7 mouse cellular contexts compared by ENCODE assay signal in genomic region chr9:65598765-65599249, GRCm38 (mm10). TPM values are rescaled to one million over a fixed set of nuclear protein-coding genes. Genes with fewer than 3 reads are reported as not detected.
DNase-seq lines count a peak whose midpoint lies in the region; ATAC-seq and TF ChIP-seq lines count a peak whose summit lies in the region.

No protein-coding gene starts in this region.

- no peaks in the 10 kb centered on the region for H3K4me1 ChIP-seq in intestine, embryonic 16.5 days (ENCODE audit: control insufficient read depth, insufficient read depth, low read length)
- no peaks in the 10 kb centered on the region for H3K4me1 ChIP-seq in lung, adult 2 months (ENCODE audit: control insufficient read depth, insufficient read depth, low read length)
- 0 out of 2 replicates have a peak, but pooled peaks cover 5% of the 10 kb centered on the region for H3K4me1 ChIP-seq in stomach, embryonic 16.5 days (ENCODE audit: control insufficient read depth, insufficient read depth, low read length)

- no peaks in the 10 kb centered on the region for H3K27me3 ChIP-seq in intestine, embryonic 16.5 days (replicated peaks; ENCODE audit: control insufficient read depth, insufficient read depth, low read length)
- no peaks in the 10 kb centered on the region for H3K27me3 ChIP-seq in stomach, embryonic 16.5 days (ENCODE audit: control insufficient read depth, insufficient read depth, low read length)

- no peak for ATAC-seq in intestine, embryonic 16.5 days
- no peak for ATAC-seq in stomach, embryonic 16.5 days (ENCODE audit: insufficient read depth, low FRiP score)

- peak; percentile 72 for TF ChIP-seq CTCF in gastrocnemius, adult 2 months (IDR thresholded peaks at IDR 0.05)
- TF ChIP-seq CTCF in lung, adult 2 months (IDR thresholded peaks at IDR 0.05; ENCODE audit: insufficient read depth, low read length) = peak; percentile 33; the same call in 1 of the 2 replicates

- no peaks in the 10 kb centered on the region for H3K9me3 ChIP-seq in intestine, embryonic 16.5 days (ENCODE audit: control insufficient read depth, low read length)
- no peaks in the 10 kb centered on the region for H3K9me3 ChIP-seq in stomach, embryonic 16.5 days (replicated peaks; ENCODE audit: control insufficient read depth, low read length)

- DNase-seq in right cerebral cortex, adult 18-20 months = peak; percentile 33
- no peak for DNase-seq in right cerebral cortex, postnatal 36 days (ENCODE audit: low spot score in 2 of 2)
- DNase-seq in adrenal gland, adult 8-10 months = peak; percentile 37
- DNase-seq in gastrocnemius, adult 2 months = peak; percentile 49
- peak; percentile 16 for DNase-seq in lung, adult 2 months

- H3K36me3 ChIP-seq in intestine, embryonic 16.5 days (ENCODE audit: control insufficient read depth, insufficient read depth, low read length) = no peaks in the 10 kb centered on the region
- H3K36me3 ChIP-seq in stomach, embryonic 16.5 days (ENCODE audit: control insufficient read depth, insufficient read depth, low read length) = 0 out of 2 replicates have a peak, but pooled peaks cover under 1% of the 10 kb centered on the region

- H3K4me3 ChIP-seq in gastrocnemius, adult 2 months = peak overlapping the region; percentile 66
- no peak overlapping the region for H3K4me3 ChIP-seq in intestine, embryonic 16.5 days (ENCODE audit: low read length)
- peak overlapping the region; percentile 36 for H3K4me3 ChIP-seq in lung, adult 2 months (replicated peaks; ENCODE audit: extremely low read depth, low read depth, low read length)
- peak overlapping the region; percentile 19 for H3K4me3 ChIP-seq in stomach, embryonic 16.5 days (replicated peaks; ENCODE audit: low read length)

- no peak overlapping the region for H3K9ac ChIP-seq in intestine, embryonic 16.5 days (ENCODE audit: low read depth, low read length)
- H3K9ac ChIP-seq in stomach, embryonic 16.5 days (ENCODE audit: low read length) = no peak overlapping the region

- peak overlapping the region; percentile 57; the same call in 1 of the 2 replicates for H3K27ac ChIP-seq in gastrocnemius, adult 2 months
- no peak overlapping the region for H3K27ac ChIP-seq in intestine, embryonic 16.5 days (ENCODE audit: low read length)
- no peak overlapping the region for H3K27ac ChIP-seq in stomach, embryonic 16.5 days (ENCODE audit: low read length)

- WGBS in intestine, embryonic 16.5 days = 52% methylated on average over 7 of the region's 11 CpGs
- 42% methylated on average over 8 of the region's 11 CpGs for WGBS in lung, adult 2 months
- 47% methylated on average over 8 of the region's 11 CpGs for WGBS in stomach, embryonic 16.5 days

- intact Hi-C loops in gastrocnemius, adult 2 months (cut with DNase I) = no loop called here

- peak overlapping the region; percentile 35; the same call in 1 of the 2 replicates for H3K4me2 ChIP-seq in intestine, embryonic 16.5 days (ENCODE audit: low read depth, low read length)
- peak overlapping the region; percentile 32; the same call in 1 of the 2 replicates for H3K4me2 ChIP-seq in stomach, embryonic 16.5 days (ENCODE audit: low read depth, low read length)

- no peak for TF ChIP-seq POLR2A in lung, adult 2 months (IDR thresholded peaks at IDR 0.05; ENCODE audit: borderline replicate concordance, extremely low read depth, low read depth, low read length)

RNA-seq across cellular contexts. Expression of gene Pif1, which starts 11.8 kb away (rescaled TPM):
- total RNA-seq in adrenal gland, adult 8-10 months (2022) = under 1 TPM in 3 of 4 experiments, not detected in 1; 0.06 to 0.49 (median 0.22) TPM
- total RNA-seq in gastrocnemius, adult 2 months (2021) = not detected
- polyA plus RNA-seq in intestine, embryonic 16.5 days (2015; fragmentation: Nextera tagmentation; extraction: Ambion mirVana) = 7.6 and 9.0 TPM in 2 replicates
- polyA plus RNA-seq in lung, adult 2 months (2012; rRNA removed) = 0.36 and 1.0 TPM in 2 replicates
- polyA plus RNA-seq in stomach, embryonic 16.5 days (2015; fragmentation: Nextera tagmentation; extraction: Ambion mirVana) = 12.2 and 12.7 TPM in 2 replicates

RNA-seq across cellular contexts. Expression of gene Plekho2, which starts 19.0 kb away (rescaled TPM):
- 10 to 100 TPM; 52.6 to 84.0 (median 64.7) TPM for total RNA-seq in adrenal gland, adult 8-10 months (2022)
- 1 to 10 TPM; 4.4 to 4.5 TPM for total RNA-seq in gastrocnemius, adult 2 months (2021)
- 11.3 and 11.9 TPM in 2 replicates for polyA plus RNA-seq in intestine, embryonic 16.5 days (2015; fragmentation: Nextera tagmentation; extraction: Ambion mirVana)
- polyA plus RNA-seq in lung, adult 2 months (2012; rRNA removed) = 31.6 and 36.7 TPM in 2 replicates
- polyA plus RNA-seq in stomach, embryonic 16.5 days (2015; fragmentation: Nextera tagmentation; extraction: Ambion mirVana) = 21.4 and 23.0 TPM in 2 replicates

RNA-seq across cellular contexts. Expression of gene Rbpms2, which starts 30.6 kb away (rescaled TPM):
- total RNA-seq in adrenal gland, adult 8-10 months (2022) = 100 to 1,000 TPM in 1 of 4 experiments, 10 to 100 TPM in 3; 50.0 to 107 (median 75.9) TPM
- 1 to 10 TPM in 1 of 2 experiments, under 1 TPM in 1; 0.99 to 1.8 TPM for total RNA-seq in gastrocnemius, adult 2 months (2021)
- 21.2 and 23.1 TPM in 2 replicates for polyA plus RNA-seq in intestine, embryonic 16.5 days (2015; fragmentation: Nextera tagmentation; extraction: Ambion mirVana)
- 16.0 and 18.4 TPM in 2 replicates for polyA plus RNA-seq in lung, adult 2 months (2012; rRNA removed)
- 20.4 and 22.9 TPM in 2 replicates for polyA plus RNA-seq in stomach, embryonic 16.5 days (2015; fragmentation: Nextera tagmentation; extraction: Ambion mirVana)

Comparison
In these comparisons a context has a peak if more than half of its experiments do, and no peak if none do; other contexts are left out.
1. DNase-seq: peak in right cerebral cortex, adult 18-20 months (single experiment), adrenal gland, adult 8-10 months (single experiment), gastrocnemius, adult 2 months (single experiment) and lung, adult 2 months (single experiment); none in right cerebral cortex, postnatal 36 days (0 of 2).